Mouse (Mus musculus) hindlimb bud, embryonic 11.5 days (tissue): ENCODE results near the gene Serinc3.
A peak's percentile ranks its signal among the peaks of the same experiment; 100 is the strongest.
"Not testable (repeated sequence)": the region's sequence is repeated elsewhere in the genome, so short reads cannot be mapped to it uniquely, and the experiment has no call there.

Experiments used
- DNase-seq: peaks from one replicate; pipeline ENCODE4 v3.0.0-alpha.2; 2012; ENCODE audit warnings: low read depth, low spot score; ENCODE audit errors: extremely low spot score

Gene Serinc3

DNA sequence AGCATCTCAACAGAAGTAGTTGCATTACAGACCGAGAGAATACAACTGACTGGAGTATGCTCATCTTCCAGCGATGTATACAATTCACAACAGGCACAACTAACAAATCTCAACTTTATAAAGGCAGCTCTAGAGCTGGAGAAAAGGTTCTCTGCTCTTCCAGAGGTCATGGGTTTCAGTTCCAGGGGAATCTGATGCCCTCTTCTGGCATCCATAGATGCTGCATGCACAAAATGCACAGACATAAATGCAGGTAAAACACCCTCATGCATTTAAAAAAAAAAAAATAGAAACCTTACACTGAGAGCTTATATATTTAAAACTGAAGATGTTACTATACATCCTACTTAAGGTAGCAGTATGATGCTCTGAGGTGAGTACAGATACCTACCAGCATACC is 13.2 kb downstream of the Serinc3 start:
- no peak for DNase-seq

GRCm38 (mm10) chr2:163631223-163631622 is 13.7 kb downstream of the Serinc3 start:
- DNase-seq: no peak

DNA sequence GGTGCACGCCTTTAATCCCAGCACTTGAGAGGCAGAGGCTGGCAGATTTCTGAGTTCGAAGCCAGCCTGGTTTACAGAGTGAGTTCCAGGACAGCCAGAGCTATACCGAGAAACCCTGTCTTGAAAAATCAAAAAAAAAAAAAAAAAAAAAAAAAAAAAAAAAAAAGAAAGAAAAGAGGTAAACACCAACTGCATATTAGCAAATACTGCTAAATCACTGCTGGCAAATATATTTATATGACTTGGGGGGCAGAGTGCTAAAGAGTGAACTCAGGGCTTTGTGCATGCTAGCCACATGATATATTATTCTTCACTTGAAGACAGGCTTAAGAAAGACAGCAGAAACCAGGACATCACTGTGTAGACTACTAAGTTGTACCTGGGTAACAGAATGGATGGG is 23.5 kb downstream of the Serinc3 start:
- DNase-seq: not testable (repeated sequence)

- DNase-seq: no peak
Measured at GRCm38 (mm10) chr2:163620451-163620850, 24.5 kb downstream of the Serinc3 start.

GRCm38 (mm10) chr2:163617874-163618273 is 27.1 kb downstream of the Serinc3 start:
- DNase-seq: no peak

DNA sequence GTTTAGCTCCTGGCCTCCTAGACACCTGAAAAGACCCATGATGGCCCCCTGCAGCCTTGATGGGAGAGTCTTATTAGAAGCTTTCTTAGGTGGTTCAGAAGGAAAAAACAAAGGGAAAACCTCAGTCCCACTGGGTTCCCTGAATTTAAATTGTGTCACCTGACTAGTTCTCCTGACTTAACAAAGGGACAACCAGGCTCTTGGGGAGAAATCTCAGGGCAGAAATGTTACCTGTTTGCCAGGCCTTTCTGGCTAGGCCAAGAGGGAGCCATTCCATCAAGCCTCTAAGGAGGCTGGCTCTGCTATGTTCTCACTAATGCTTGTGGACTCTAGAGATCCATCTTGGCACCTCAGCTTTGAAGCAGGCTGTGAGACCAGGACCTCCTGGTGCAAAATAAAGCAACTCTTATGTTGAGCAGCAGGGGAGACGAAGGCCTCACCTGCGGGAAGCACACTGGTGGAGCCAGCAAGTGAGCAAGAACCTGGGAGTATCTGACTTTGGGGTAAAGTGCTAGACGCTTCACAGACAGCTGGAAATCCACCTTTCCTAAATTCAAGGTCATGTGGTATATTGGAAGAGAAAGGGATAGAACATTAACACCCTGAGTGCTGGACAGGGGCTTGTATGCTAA is 27.6 kb downstream of the Serinc3 start:
- DNase-seq: no peak

DNA sequence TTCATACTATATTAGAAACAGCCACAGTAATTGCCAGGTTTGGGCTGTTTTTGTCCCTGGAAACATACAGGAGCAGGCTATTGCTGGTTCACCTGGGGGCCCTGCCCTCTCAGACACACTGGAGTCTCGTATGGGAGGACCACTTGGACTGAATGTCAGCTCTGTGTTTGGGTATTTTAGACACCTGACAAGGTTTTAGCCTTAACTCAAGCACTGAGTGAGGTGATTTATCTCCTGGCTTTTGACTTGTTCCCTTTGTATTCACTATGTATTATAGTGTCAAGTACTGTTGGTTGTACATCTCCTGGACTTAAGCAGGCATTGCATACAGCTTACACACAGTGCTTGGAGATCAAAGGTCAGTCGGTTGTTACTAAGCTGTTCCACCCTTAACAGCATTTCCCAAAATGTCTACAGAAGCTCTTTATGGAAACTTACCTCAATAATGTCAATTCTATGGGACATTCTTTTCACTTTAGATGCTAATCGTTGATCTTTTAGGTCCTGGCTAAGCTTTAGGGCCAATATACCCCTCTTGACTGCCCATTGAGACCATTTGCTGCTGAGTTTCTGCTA is 28.2 kb downstream of the Serinc3 start:
- DNase-seq: no peak

DNA sequence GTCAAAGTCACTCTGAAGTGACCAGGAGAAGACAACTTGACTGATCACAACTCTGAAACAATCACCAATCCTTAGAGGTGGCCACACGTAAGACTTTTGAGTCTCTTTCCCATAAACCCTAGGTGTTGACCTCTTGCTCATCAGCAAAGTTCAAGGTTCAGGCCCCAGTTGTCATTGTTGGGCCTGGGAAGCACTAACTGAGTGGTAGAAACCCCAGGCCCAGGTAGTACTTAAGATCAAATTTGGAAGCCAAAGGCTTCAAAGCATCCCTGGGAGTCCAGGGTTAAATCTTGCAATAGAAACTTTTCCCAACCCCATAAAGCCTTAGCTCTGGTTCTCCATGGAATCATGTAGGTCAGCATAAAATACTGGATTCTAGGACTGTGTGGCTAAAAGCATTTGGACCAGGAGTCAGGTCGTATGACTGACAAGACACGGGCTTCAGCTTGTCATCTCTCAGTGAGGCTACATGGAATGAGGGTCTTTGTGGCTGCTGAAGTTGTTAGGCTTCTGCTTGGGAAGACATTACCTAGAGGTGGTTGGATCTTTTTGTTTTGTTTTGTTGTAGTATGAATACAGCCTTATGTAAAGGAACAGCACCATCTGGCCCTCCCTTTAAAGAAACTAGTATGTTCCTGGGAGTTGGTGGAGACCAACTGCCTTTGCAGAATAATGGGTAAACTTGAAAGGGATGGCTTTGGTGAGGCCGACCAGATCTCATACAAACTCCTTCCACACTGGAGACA is 28.9 kb downstream of the Serinc3 start:
- no peak for DNase-seq

DNA sequence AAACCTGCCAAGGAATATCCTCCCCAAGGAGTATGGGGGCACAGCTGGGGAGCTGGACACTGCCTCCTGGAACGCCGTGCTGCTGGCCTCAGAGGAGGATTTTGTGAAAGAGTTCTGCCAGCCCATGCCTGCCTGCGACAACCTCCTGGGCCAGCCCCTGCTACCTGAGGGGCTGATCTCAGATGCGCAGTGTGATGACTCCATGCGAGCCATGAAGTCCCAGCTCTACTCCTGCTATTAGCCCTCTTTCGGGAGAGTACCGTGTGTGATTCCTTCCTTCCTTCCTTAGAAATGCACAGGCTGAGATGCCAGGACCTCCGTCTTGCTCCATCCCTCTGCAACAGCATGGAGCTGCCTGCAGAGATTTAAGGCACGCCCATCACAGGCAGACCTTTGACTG is 29.5 kb downstream of the Serinc3 start:
- DNase-seq: no peak

- DNase-seq: no peak
Measured at GRCm38 (mm10) chr2:163613990-163614389, 30.9 kb downstream of the Serinc3 start.

DNA sequence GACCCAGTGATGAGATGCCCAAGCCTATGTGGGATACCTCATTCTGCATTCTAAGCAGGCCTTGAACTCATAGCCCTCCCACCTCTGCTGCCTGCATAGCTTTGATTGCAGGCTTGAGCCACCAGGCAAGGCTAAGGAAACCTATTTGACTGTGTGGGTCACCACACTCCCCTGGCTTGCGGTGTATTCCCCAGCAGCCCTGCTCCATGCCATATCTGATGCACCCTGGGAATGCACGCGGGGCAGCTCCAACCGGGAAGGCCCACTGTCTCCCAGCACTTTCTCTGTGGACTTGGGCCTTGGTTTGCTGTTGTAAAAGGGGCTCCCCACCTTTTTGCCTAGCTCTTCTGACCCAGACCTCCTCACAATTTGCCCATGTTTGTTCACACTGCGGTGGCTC is 31.7 kb downstream of the Serinc3 start:
- no peak for DNase-seq

GRCm38 (mm10) chr2:163611176-163611575 is 33.8 kb downstream of the Serinc3 start:
- no peak for DNase-seq

GRCm38 (mm10) chr2:163609281-163609975 is 35.5 kb downstream of the Serinc3 start:
- DNase-seq: no peak

- DNase-seq: no peak
Measured at GRCm38 (mm10) chr2:163608008-163608407, 36.9 kb downstream of the Serinc3 start.

DNA sequence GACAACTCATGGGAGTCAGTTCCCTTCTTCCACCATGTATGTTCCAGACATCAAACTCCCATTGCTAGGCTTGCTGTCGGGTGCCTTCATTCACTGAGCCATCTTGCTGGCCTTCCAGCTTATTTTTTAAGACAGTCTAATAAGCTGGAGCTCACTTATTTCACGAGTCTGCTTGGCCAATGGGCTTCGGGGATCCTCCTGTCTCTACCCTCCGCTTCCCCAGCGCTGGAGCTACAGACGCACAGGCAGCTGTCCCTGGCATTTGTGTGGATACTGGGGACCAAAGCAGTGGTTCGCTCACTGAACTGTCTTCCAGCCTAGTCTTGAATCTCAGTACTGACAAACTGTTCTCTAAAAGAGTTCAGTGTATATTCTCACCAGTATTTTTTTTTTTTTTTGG is 38.8 kb downstream of the Serinc3 start:
- DNase-seq: no peak

DNA sequence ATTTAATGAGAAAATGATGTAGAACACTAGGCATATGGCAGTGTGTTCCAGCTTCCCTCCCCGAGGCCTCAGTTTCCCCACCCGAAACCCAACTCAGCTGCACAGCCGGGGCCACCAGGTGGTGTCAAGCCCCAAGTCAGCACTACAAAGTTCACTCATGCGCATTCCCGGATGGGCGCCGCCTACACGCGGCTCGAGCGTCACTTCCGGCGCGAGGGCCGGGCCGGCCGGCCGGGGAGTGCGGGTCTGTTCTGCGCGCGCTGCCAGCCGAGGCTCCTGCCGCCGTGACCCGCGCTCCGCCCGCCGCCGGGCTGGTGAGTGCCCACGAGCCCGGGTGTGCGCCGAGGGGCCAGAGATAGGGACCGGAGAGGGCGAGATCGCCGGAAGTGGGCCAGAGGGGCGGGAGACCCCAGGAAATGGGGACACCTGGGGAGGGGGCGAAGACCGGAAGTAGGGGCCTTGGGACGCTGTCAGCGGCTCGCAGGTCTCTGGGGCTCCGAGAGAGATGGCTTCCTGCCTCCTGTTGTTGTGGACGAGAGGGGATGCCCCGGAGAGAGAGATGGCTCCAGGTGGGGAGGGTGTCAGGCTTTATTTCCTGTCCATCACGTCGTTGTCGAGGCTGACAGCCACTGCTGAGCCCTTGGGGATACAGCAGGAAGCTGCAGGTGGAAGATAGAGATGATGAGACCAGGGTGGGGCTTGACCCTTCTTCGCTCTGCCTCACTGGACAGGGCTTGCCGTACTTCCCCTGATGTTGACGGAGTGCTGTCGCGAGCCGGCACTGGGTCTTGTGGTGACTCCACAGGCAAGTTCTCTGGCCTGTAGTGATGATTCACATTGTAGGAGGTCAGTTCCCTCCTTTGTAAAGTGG is 42.6 kb downstream of the Serinc3 start, which contains the start of gene Ttpal:
Ttpal (plus strand) TSS at position 214 of the 871 bp plus-strand sequence.
- peak; percentile 26 for DNase-seq

DNA sequence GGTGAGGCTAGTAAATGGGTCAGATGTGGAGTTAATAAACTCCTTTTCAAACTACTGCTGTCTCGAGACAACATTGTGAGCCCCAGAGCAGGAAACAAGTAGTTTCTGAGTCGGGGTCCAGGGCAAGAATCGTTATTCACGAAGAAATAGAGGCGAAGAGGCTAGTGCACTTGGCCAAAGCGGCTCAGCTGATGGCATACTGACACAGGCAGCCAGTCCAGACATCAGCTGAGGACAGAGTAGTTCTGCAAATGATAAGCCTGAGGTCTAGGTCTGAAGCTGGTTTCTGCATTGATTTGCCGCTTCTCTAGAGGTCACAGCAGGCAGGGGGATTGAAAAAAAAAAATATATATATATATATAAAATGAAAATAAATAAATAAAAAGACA is 43.2 kb downstream of the Serinc3 start:
- no peak for DNase-seq

DNA sequence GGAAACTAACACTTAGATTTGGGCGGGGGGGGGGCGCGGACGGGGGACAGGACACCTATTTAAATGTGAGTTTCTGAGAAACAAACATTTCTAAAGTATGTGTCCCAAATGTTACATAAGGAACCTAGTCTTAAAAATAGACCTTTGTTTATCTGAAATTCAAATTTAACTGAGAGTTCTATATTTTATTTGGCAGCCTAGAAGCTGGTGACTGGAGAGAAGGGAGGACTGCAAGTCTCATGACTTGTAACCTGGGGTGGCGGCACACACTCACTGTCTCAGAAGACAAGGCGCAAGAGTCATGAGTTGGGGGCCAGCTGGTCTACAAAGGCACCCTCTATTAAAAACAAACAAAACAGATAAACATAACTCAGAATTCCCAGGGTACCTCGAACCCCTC is 43.9 kb downstream of the Serinc3 start:
- no peak for DNase-seq

DNA sequence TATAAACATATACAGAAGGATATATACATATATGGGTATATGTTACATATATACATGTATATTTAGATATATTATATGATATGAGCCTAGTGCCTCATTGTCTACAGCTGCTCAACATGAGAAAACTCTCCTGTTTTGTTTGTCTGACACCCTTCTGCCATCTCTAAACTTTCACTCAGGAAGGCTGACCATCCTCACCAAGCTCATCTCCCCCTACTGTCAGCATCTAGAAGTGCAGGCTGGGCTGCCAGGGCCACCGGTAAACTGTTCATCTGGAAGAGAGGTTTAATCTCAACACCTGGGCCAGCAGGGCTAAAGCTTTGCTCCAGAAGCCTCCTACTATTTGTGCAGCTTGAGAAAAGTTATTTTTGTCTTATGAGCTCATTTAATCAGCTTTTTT is 45.7 kb downstream of the Serinc3 start:
- DNase-seq: peak; percentile 14

- DNase-seq: no peak
Measured at GRCm38 (mm10) chr2:163597661-163598060, 47.3 kb downstream of the Serinc3 start.

- no peak for DNase-seq
Measured at GRCm38 (mm10) chr2:163596873-163597155, 48.1 kb downstream of the Serinc3 start.
